Mouse (Mus musculus) olfactory bulb, adult 2 months (tissue): Measurements from ENCODE around the gene Spx.

Source experiments
- CTCF ChIP-seq: fragments of 200-500 bp; IDR thresholded peaks from 2 replicates; pipeline ENCODE4 v1.5.1; 2012; ENCODE audit warnings: low read depth, mild to moderate bottlenecking, low read length, moderate library complexity; ENCODE audit not compliant: insufficient read depth
- POLR2A ChIP-seq: fragments of 200-500 bp; IDR thresholded peaks from 2 replicates; pipeline ENCODE4 v1.6.1; 2012; ENCODE audit warnings: mild to moderate bottlenecking, low read depth, low read length, moderate library complexity; ENCODE audit not compliant: insufficient read depth

DNA sequence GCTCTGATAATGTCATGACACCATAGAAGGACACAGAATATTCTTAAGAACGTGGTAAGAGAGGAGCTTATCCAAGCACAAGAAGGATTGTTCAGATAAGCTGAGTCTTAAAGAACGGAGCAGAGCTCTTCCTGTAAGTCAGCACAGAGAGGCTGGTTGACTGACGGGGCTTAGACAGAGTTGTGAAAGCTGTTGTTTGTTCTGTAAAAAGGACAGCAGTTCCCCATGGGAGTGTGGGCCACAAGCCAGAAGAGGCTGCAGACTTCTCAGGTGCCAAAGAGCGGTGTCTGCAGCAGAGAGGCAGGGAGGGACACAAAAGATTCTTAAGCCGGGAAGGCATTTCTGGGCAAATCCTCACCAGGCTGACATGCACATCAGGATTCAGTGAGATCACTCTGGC, 18.6 kb upstream of the Spx start:
- no peak for TF ChIP-seq CTCF
- no peak for TF ChIP-seq POLR2A
